Mouse (Mus musculus) Patski (cell line): ENCODE data around the gene Smim24. TPM values are rescaled to one million over a fixed set of nuclear protein-coding genes. Genes with fewer than 3 reads are reported as not detected.

Experiments used
- ATAC-seq: fragments of 100-300 bp; one replicate; pipeline ENCODE4 v1.8.0; 2021
- CTCF ChIA-PET: fragments of 350-600 bp; sonication (Branson Sonifier 250); formaldehyde crosslinking; loops from one replicate; lab custom pipeline; 2022; ENCODE audit warnings: inconsistent platforms; lab: Charles Lee
- POLR2A ChIA-PET: fragments of 350-600 bp; sonication (Branson Sonifier 250); formaldehyde crosslinking; loops from one replicate; lab custom pipeline; 2022; ENCODE audit warnings: antibody characterized with exemption, inconsistent platforms; lab: Charles Lee
- DNase-seq: peaks from one replicate; pipeline ENCODE4 v3.0.0-alpha.2; 2011; ENCODE audit warnings: low read depth, low spot score
- H3K27me3 ChIP-seq: fragments of 371-371 bp; one replicate; pipeline ENCODE4 v1.5.1; 2021
- CTCF ChIP-seq: fragments of 100-300 bp; IDR thresholded peaks from one replicate; pipeline ENCODE4 v1.5.1; 2021
- in situ Hi-C: fragments of 300-500 bp; cut with MboI; formaldehyde crosslinking; loops from 3 replicates; pipeline ENCODE4 v1.11.1; 2018; ENCODE audit warnings: low pct_unique_long_range_greater_than_20kb, mixed read lengths
- polyA plus RNA-seq: library from polyadenylated mRNA; unstranded; gene quantifications from one replicate; pipeline ENCODE4 v1.2.3, GENCODE M21; 2021

The Smim24 gene
- polyA plus RNA-seq, 1 experiment from 2014 or later: 0.18 TPM

- no peak for TF ChIP-seq CTCF
- ATAC-seq (no peak), DNase-seq (no peak)
- POLR2A ChIA-PET: no interaction called here
- CTCF ChIA-PET: no interaction called here
- in situ Hi-C loops: no loop called here
- H3K27me3 ChIP-seq: no peaks in the 10 kb centered on the region
Measured at GRCm38 (mm10) chr10:81355533-81355932, 37.3 kb upstream of the Smim24 start.

- POLR2A ChIA-PET: interaction anchor here (1.0 to 1.2 kb wide), 2 partner anchors 17 to 36 kb away, joined by 3 read pairs; partner anchors contain the start of gene Smim24
- no peak for TF ChIP-seq CTCF
- CTCF ChIA-PET: no interaction called here
- in situ Hi-C loops: no loop called here
- no peak for ATAC-seq
- H3K27me3 ChIP-seq: no peaks in the 10 kb centered on the region
- no peak for DNase-seq
Measured at GRCm38 (mm10) chr10:81356352-81356990, 36.4 kb upstream of the Smim24 start.

GRCm38 (mm10) chr10:81356991-81357844 lies 35.6 kb upstream of the Smim24 start, which contains the start of gene Mfsd12:
Mfsd12 (plus strand) TSS chr10:81357491.
- ATAC-seq (peak; percentile 77), DNase-seq (no peak)
- CTCF ChIA-PET: no interaction called here
- no peaks in the 10 kb centered on the region for H3K27me3 ChIP-seq
- in situ Hi-C loops: no loop called here
- no peak for TF ChIP-seq CTCF
- POLR2A ChIA-PET: interaction anchor here (0.8 to 1.2 kb wide), 3 partner anchors 16 to 67 kb away, joined by 3 to 4 read pairs (median 3); partner anchors contain the start of gene Smim24

- no peaks in the 10 kb centered on the region for H3K27me3 ChIP-seq
- in situ Hi-C loops: no loop called here
- DNase-seq (no peak), ATAC-seq (no peak)
- POLR2A ChIA-PET: interaction anchor here (0.8 kb wide), 1 partner anchor 68 kb away, joined by 4 read pairs; no protein-coding TSS in a partner anchor
- TF ChIP-seq CTCF: no peak
- CTCF ChIA-PET: no interaction called here
Measured at GRCm38 (mm10) chr10:81358209-81358608, 34.6 kb upstream of the Smim24 start.

GRCm38 (mm10) chr10:81358841-81359240 lies 34.0 kb upstream of the Smim24 start:
- ATAC-seq (peak; percentile 20), DNase-seq (no peak)
- in situ Hi-C loops: no loop called here
- no peak for TF ChIP-seq CTCF
- CTCF ChIA-PET: no interaction called here
- POLR2A ChIA-PET: no interaction called here
- H3K27me3 ChIP-seq: no peaks in the 10 kb centered on the region

GRCm38 (mm10) chr10:81360721-81361120 lies 32.1 kb upstream of the Smim24 start:
- CTCF ChIA-PET: interaction anchor here (1.2 kb wide), 1 partner anchor 10 kb away, joined by 3 read pairs; the partner anchor contains the start of gene Hmg20b
- in situ Hi-C loops: no loop called here
- H3K27me3 ChIP-seq: no peaks in the 10 kb centered on the region
- DNase-seq (no peak), ATAC-seq (no peak)
- no peak for TF ChIP-seq CTCF
- POLR2A ChIA-PET: interaction anchor here (1.2 kb wide), 1 partner anchor 17 kb away, joined by 3 read pairs; no protein-coding TSS in a partner anchor

GRCm38 (mm10) chr10:81362336-81362949 lies 30.4 kb upstream of the Smim24 start:
- H3K27me3 ChIP-seq: no peaks in the 10 kb centered on the region
- POLR2A ChIA-PET: no interaction called here
- no peak for ATAC-seq
- TF ChIP-seq CTCF: no peak
- in situ Hi-C loops: no loop called here
- no peak for DNase-seq
- CTCF ChIA-PET: interaction anchor here (1.0 kb wide), 1 partner anchor 15 kb away, joined by 3 read pairs; no protein-coding TSS in a partner anchor

GRCm38 (mm10) chr10:81363436-81364346 lies 29.2 kb upstream of the Smim24 start:
- DNase-seq (no peak), ATAC-seq (no peak)
- in situ Hi-C loops: no loop called here
- ChIA-PET CTCF (no interaction called here), POLR2A (interaction anchor here (1.3 kb wide), 1 partner anchor 14 kb away, joined by 3 read pairs; the partner anchor contains the start of gene Fzr1)
- H3K27me3 ChIP-seq: no peaks in the 10 kb centered on the region
- no peak for TF ChIP-seq CTCF

GRCm38 (mm10) chr10:81364666-81365065 lies 28.2 kb upstream of the Smim24 start:
- in situ Hi-C loops: no loop called here
- CTCF ChIA-PET: interaction anchor here (0.6 kb wide), 1 partner anchor 33 kb away, joined by 3 read pairs; no protein-coding TSS in a partner anchor
- no peak for ATAC-seq
- no peak for DNase-seq
- TF ChIP-seq CTCF: no peak
- H3K27me3 ChIP-seq: no peaks in the 10 kb centered on the region
- POLR2A ChIA-PET: interaction anchor here (1.3 kb wide), 1 partner anchor 13 kb away, joined by 3 read pairs; the partner anchor contains the start of gene Fzr1
